Mouse (Mus musculus): ENCODE results near the gene Dlx4. TPM values are rescaled to one million over a fixed set of nuclear protein-coding genes. Genes with fewer than 3 reads are reported as not detected.

The Dlx4 gene
- total and polyA plus RNA-seq, 2 experiments = 0.29 TPM; not detected in 1

DNA sequence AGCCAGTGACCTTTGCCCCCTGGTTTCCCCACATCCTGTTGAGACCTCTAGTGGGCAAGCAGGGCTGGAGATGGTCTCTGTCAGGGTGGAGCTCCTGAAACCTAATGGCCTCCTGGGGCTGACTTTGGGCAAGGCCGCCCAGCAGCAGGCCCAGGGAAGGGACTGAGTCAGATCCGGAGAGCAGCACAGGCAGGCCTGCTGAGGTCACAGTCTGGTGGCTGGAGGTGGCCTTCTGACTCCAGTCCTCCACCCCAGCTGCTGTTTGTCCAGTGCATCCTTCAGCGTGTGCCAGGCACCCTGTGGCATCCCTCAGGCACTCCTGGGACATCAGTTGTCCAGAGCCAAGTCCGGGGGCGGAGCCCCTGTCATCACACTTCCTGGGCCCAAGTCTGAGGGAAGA, 19.8 kb upstream of the Dlx4 start:
- Histone ChIP-seq H3K9ac (ENCODE audit: low read depth, low read length) (no peak overlapping the region), H3K79me2 (ENCODE audit: control insufficient read depth, insufficient read depth, low read length) (no peaks in the 10 kb centered on the region), H3K27me3 (ENCODE audit: control insufficient read depth, insufficient read depth, low read length) (no peaks in the 10 kb centered on the region), H3K4me1 (ENCODE audit: control insufficient read depth, insufficient read depth, low read length) (peaks cover 4% of the 10 kb centered on the region; the same call in 1 of the 2 replicates), H3K36me3 (ENCODE audit: control insufficient read depth, insufficient read depth, low read length) (no peaks in the 10 kb centered on the region), H3K4me3 (ENCODE audit: insufficient read depth, low read depth, low read length) (no peak overlapping the region), H3K27ac (replicated peaks; ENCODE audit: insufficient read depth, low read depth, low read length) (no peak overlapping the region)
- TF ChIP-seq POLR2A (IDR thresholded peaks at IDR 0.05; ENCODE audit: extremely low read depth, insufficient read depth, low read length) (no peak), CTCF (IDR thresholded peaks at IDR 0.05; ENCODE audit: low read depth, low read length) (no peak)
- WGBS = 71% methylated on average over 5 of the region's 5 CpGs
- DNase-seq (ENCODE audit: extremely low read depth, low read depth, low spot score) = peak; percentile 43

DNA sequence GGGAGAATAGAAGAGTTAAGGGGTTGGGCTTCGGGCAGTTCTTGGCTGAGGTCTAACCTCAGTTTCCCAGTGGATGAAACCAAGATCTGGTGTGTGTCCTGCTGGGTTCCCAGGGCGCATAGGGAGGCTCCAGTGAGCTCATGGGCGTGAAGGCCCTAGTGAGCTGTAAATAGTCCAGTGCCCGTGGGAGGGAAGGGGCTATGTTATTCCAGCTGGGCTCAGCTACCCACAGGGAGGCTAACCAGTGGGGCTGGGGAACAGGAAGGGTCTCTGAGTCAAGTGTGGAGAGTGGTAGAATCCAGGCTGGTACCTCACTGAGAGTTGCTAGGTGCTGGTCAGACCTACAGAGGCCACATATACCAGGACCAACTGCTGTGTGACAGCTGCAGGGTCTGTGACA, 15.6 kb upstream of the Dlx4 start:
- 92% methylated on average over 4 of the region's 4 CpGs for WGBS
- H3K4me3 ChIP-seq (ENCODE audit: insufficient read depth, low read depth, low read length) = no peak overlapping the region
- H3K9ac ChIP-seq (ENCODE audit: low read depth, low read length) = no peak overlapping the region
- no peak for DNase-seq (ENCODE audit: extremely low read depth, low read depth, low spot score)
- no peak overlapping the region for H3K27ac ChIP-seq (replicated peaks; ENCODE audit: insufficient read depth, low read depth, low read length)
- no peaks in the 10 kb centered on the region for H3K27me3 ChIP-seq (ENCODE audit: control insufficient read depth, insufficient read depth, low read length)
- TF ChIP-seq POLR2A (IDR thresholded peaks at IDR 0.05; ENCODE audit: extremely low read depth, insufficient read depth, low read length) (no peak), CTCF (IDR thresholded peaks at IDR 0.05; ENCODE audit: low read depth, low read length) (no peak)
- H3K4me1 ChIP-seq (ENCODE audit: control insufficient read depth, insufficient read depth, low read length) = peaks cover 4% of the 10 kb centered on the region; the same call in 1 of the 2 replicates
- no peaks in the 10 kb centered on the region for H3K79me2 ChIP-seq (ENCODE audit: control insufficient read depth, insufficient read depth, low read length)
- H3K36me3 ChIP-seq (ENCODE audit: control insufficient read depth, insufficient read depth, low read length) = no peaks in the 10 kb centered on the region

DNA sequence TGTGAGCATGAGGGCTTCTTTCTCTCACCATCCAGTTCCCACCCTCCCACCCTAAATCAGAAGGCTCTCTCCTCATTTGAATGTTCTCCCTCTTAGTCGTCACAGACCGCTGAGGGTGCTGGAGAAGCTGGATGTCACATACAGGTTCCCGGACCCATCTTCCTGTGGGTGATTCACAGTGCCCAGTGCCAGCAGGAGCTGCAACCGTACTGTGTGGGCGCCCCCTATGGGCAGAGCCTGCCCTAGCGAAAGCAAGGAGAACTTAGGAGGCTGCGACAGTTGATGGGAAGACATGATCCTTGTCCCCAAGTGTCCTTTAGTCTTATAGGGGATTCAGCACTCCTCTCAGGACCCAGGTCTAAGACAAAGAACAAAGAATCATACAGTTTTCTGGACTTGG, 14.6 kb upstream of the Dlx4 start:
- Histone ChIP-seq H3K27me3 (ENCODE audit: control insufficient read depth, insufficient read depth, low read length) (no peaks in the 10 kb centered on the region), H3K79me2 (ENCODE audit: control insufficient read depth, insufficient read depth, low read length) (no peaks in the 10 kb centered on the region), H3K9ac (ENCODE audit: low read depth, low read length) (no peak overlapping the region), H3K27ac (replicated peaks; ENCODE audit: insufficient read depth, low read depth, low read length) (no peak overlapping the region), H3K4me3 (ENCODE audit: insufficient read depth, low read depth, low read length) (no peak overlapping the region), H3K4me1 (ENCODE audit: control insufficient read depth, insufficient read depth, low read length) (peaks cover 2% of the 10 kb centered on the region; the same call in 1 of the 2 replicates), H3K36me3 (ENCODE audit: control insufficient read depth, insufficient read depth, low read length) (no peaks in the 10 kb centered on the region)
- no peak for DNase-seq (ENCODE audit: extremely low read depth, low read depth, low spot score)
- 64% methylated on average over 7 of the region's 7 CpGs for WGBS
- peak; percentile 47; the same call in 1 of the 2 replicates for TF ChIP-seq CTCF (IDR thresholded peaks at IDR 0.05; ENCODE audit: low read depth, low read length)
- TF ChIP-seq POLR2A (IDR thresholded peaks at IDR 0.05; ENCODE audit: extremely low read depth, insufficient read depth, low read length) = no peak

DNA sequence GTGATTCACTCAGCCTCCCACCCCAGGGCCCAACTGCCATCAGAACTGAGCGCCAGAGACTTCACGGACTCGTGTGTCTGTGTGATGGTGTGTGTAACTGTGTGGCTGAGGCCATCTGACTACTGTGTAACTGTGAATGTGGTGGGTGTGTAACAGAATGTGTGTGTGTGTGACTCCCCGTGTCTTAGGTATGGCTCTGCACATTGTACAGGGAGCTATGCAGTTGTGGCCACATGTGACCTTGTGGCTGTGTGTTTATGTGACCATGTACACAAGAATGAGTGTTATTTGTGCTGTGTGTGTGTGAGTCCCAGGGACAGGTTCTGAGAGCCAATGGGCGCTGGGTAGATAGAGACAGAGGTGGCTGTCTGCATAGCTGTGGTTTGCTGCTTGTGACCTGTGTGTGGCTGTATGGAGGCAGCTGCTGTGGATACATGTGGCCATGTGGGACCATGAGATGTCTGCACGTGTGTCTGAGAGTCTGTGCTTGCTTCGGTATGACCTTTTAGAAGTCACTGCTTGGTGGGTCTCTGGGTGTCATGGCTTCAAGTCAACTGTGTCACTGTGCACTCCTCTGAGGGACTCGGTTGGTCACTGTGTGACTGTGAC, 13.8 kb upstream of the Dlx4 start:
- Histone ChIP-seq H3K27me3 (ENCODE audit: control insufficient read depth, insufficient read depth, low read length) (no peaks in the 10 kb centered on the region), H3K79me2 (ENCODE audit: control insufficient read depth, insufficient read depth, low read length) (no peaks in the 10 kb centered on the region), H3K4me1 (ENCODE audit: control insufficient read depth, insufficient read depth, low read length) (no peaks in the 10 kb centered on the region), H3K9ac (ENCODE audit: low read depth, low read length) (no peak overlapping the region), H3K4me3 (ENCODE audit: insufficient read depth, low read depth, low read length) (no peak overlapping the region), H3K36me3 (ENCODE audit: control insufficient read depth, insufficient read depth, low read length) (no peaks in the 10 kb centered on the region), H3K27ac (replicated peaks; ENCODE audit: insufficient read depth, low read depth, low read length) (no peak overlapping the region)
- no peak for TF ChIP-seq POLR2A (IDR thresholded peaks at IDR 0.05; ENCODE audit: extremely low read depth, insufficient read depth, low read length)
- TF ChIP-seq CTCF (IDR thresholded peaks at IDR 0.05; ENCODE audit: low read depth, low read length) = no peak
- 89% methylated on average over 8 of the region's 8 CpGs for WGBS
- no peak for DNase-seq (ENCODE audit: extremely low read depth, low read depth, low spot score)

DNA sequence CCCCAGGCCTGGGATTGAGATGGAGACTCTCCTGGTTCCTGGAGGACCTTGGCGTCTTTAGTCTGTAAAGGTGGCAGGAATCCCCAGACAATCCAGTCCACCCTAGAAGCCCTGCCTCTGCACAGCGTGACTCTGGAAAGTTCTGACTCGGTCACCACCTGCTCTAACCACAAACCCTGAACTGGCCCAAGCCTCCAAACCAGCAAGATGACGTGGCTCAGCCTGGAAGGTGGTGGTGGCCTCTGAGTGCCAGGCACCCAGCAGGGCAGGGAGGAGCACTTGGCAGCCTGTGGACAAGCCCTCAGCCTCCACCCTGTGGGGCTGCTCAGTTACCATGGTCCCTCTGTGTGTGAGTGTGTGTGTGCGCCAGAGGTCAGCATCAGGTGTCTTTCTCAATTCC, 11.8 kb upstream of the Dlx4 start:
- H3K9ac ChIP-seq (ENCODE audit: low read depth, low read length) = no peak overlapping the region
- TF ChIP-seq CTCF (IDR thresholded peaks at IDR 0.05; ENCODE audit: low read depth, low read length) (no peak), POLR2A (IDR thresholded peaks at IDR 0.05; ENCODE audit: extremely low read depth, insufficient read depth, low read length) (no peak)
- no peaks in the 10 kb centered on the region for H3K79me2 ChIP-seq (ENCODE audit: control insufficient read depth, insufficient read depth, low read length)
- H3K4me1 ChIP-seq (ENCODE audit: control insufficient read depth, insufficient read depth, low read length) = no peaks in the 10 kb centered on the region
- H3K4me3 ChIP-seq (ENCODE audit: insufficient read depth, low read depth, low read length) = no peak overlapping the region
- DNase-seq (ENCODE audit: extremely low read depth, low read depth, low spot score) = no peak
- WGBS = 79% methylated on average over 5 of the region's 5 CpGs
- H3K36me3 ChIP-seq (ENCODE audit: control insufficient read depth, insufficient read depth, low read length) = no peaks in the 10 kb centered on the region
- H3K27ac ChIP-seq (replicated peaks; ENCODE audit: insufficient read depth, low read depth, low read length) = no peak overlapping the region
- no peaks in the 10 kb centered on the region for H3K27me3 ChIP-seq (ENCODE audit: control insufficient read depth, insufficient read depth, low read length)

DNA sequence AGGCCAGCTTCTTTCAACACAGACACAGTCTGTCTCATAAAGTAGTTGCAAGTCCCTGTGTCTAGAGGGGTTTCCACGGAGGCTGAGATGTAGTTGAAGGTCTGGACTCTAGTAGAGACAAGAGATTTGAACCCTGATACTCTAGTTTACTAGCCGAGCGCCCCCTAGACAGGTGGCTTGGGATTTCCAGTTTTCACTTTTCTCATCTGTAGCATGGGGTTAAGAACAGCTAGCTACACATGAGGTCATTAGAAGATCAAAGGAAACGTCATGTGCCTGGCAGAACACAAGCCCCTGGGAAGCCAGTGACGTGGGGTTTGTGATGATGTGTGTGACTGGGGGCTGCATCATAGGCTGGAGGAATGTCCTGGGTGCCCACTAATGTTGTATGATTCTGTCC, 11.3 kb upstream of the Dlx4 start:
- 74% methylated on average over 5 of the region's 5 CpGs for WGBS
- H3K4me1 ChIP-seq (ENCODE audit: control insufficient read depth, insufficient read depth, low read length) = no peaks in the 10 kb centered on the region
- no peak overlapping the region for H3K27ac ChIP-seq (replicated peaks; ENCODE audit: insufficient read depth, low read depth, low read length)
- H3K79me2 ChIP-seq (ENCODE audit: control insufficient read depth, insufficient read depth, low read length) = no peaks in the 10 kb centered on the region
- H3K27me3 ChIP-seq (ENCODE audit: control insufficient read depth, insufficient read depth, low read length) = no peaks in the 10 kb centered on the region
- H3K4me3 ChIP-seq (ENCODE audit: insufficient read depth, low read depth, low read length) = no peak overlapping the region
- no peak for DNase-seq (ENCODE audit: extremely low read depth, low read depth, low spot score)
- no peaks in the 10 kb centered on the region for H3K36me3 ChIP-seq (ENCODE audit: control insufficient read depth, insufficient read depth, low read length)
- TF ChIP-seq CTCF (IDR thresholded peaks at IDR 0.05; ENCODE audit: low read depth, low read length) = no peak
- no peak overlapping the region for H3K9ac ChIP-seq (ENCODE audit: low read depth, low read length)
